Mouse (Mus musculus) bone marrow macrophage, adult 2 months (primary cell): Measurements from ENCODE around the gene Mdc1.

Experiments used
- CTCF ChIP-seq: IDR thresholded peaks from 2 replicates; pipeline ENCODE4 v1.5.1; 2012; ENCODE audit warnings: low read depth, mild to moderate bottlenecking, low read length, moderate library complexity
- POLR2A ChIP-seq: IDR thresholded peaks from 2 replicates; pipeline ENCODE4 v1.6.1; 2012; ENCODE audit warnings: mild to moderate bottlenecking, low read depth, low read length, borderline replicate concordance

DNA sequence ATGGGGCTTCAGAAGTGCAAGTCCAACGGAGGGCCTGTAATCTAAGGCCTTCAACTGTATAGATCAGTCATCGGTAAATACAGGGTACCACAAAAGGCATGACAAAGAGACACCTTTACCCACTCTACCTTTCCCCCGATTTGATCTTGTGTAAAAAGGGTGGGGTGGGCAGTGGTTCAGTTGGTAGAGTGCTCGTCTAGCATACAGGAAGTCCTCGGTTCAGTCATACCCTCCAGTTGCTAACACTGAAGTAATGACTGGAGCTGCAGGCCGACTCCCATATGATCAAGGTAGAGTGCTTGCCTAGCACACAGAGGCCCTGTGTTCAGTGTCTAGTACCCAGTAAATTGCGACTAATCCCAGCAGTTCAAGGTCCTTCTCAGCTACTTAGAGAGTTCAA lies 27.7 kb upstream of the Mdc1 start:
- TF ChIP-seq POLR2A = no peak
- TF ChIP-seq CTCF = no peak
